In the genomic region with DNA sequence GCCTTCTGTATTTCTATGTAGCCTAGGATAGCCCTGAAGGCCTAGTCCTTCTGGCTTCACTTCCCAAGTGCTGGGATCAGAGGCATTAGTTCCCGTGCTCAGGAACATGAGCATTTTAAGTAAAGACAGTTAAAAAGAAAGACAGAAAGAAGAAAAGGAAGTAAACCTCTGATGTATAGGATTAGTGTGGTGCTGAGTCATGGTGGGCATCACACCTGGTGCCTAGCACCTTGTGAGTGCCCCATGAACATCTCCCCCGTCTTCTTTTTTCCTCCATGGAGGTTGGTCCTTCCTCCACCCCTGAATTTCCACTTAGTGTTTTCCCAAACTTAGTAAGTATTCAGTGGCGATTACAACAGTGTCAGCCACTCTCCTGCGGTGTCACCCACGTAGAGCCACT, we compare ENCODE assay signal across 32 mouse cellular contexts. TPM values are rescaled to one million over a fixed set of nuclear protein-coding genes. Genes with fewer than 3 reads are reported as not detected.
A peak's percentile ranks its signal among the peaks of the same experiment; 100 is the strongest.
DNase-seq lines count a peak whose midpoint lies in the region; ATAC-seq lines count a peak whose summit lies in the region.
"Had no signal": no experiment of that assay in that cellular context is flagged by ENCODE, and none has a peak within 500 bp of the region (broad histone marks: within the 10 kb centered on the region; RNA-seq: fewer than 3 reads in every experiment).

No protein-coding gene starts in this region.

- peak overlapping the region; percentile 80 for H3K27ac ChIP-seq in forebrain, embryonic 13.5 days
- no peak overlapping the region for H3K27ac ChIP-seq in forebrain, embryonic 10.5 days
- no peak overlapping the region for H3K27ac ChIP-seq in midbrain, embryonic 11.5 days (ENCODE audit: low read depth, low read length)
- H3K27ac ChIP-seq in midbrain, embryonic 14.5 days (replicated peaks; ENCODE audit: low read depth, low read length), result no peak overlapping the region
- H3K27ac ChIP-seq: gastrocnemius, adult 2 months; hindbrain, embryonic 13.5 days; kidney, postnatal 0 days; limb, embryonic 13.5 days; lung, embryonic 15.5 days; midbrain, embryonic 12.5 days had no signal

- no peak for ATAC-seq in forebrain, embryonic 13.5 days
- no peak for ATAC-seq in midbrain, embryonic 11.5 days (ENCODE audit: low FRiP score)
- no peak for ATAC-seq in midbrain, embryonic 14.5 days (ENCODE audit: low FRiP score, low TSS enrichment)
- ATAC-seq: intestine, embryonic 16.5 days had no signal

- WGBS in forebrain, embryonic 13.5 days, result 77% methylated on average over 5 of the region's 5 CpGs
- WGBS in forebrain, embryonic 10.5 days, result 88% methylated on average over 5 of the region's 5 CpGs
- 82% methylated on average over 5 of the region's 5 CpGs for WGBS in midbrain, embryonic 11.5 days
- WGBS in midbrain, embryonic 14.5 days, result 91% methylated on average over 5 of the region's 5 CpGs

- H3K36me3 ChIP-seq in forebrain, embryonic 13.5 days (ENCODE audit: poor library complexity, severe bottlenecking), result no peaks in the 10 kb centered on the region
- H3K36me3 ChIP-seq in forebrain, embryonic 10.5 days (replicated peaks), result no peaks in the 10 kb centered on the region
- no peaks in the 10 kb centered on the region for H3K36me3 ChIP-seq in midbrain, embryonic 11.5 days (ENCODE audit: control insufficient read depth, insufficient read depth, low read length)
- H3K36me3 ChIP-seq in midbrain, embryonic 14.5 days (ENCODE audit: control insufficient read depth, insufficient read depth, low read length), result no peaks in the 10 kb centered on the region
- H3K36me3 ChIP-seq: G1E; hindbrain, embryonic 13.5 days; limb, embryonic 13.5 days; lung, embryonic 15.5 days; midbrain, embryonic 12.5 days had no signal

- no peak overlapping the region for H3K4me3 ChIP-seq in forebrain, embryonic 13.5 days
- no peak overlapping the region for H3K4me3 ChIP-seq in forebrain, embryonic 10.5 days
- H3K4me3 ChIP-seq in midbrain, embryonic 11.5 days (ENCODE audit: low read depth, low read length), result no peak overlapping the region
- H3K4me3 ChIP-seq in midbrain, embryonic 14.5 days (replicated peaks; ENCODE audit: low read depth, low read length), result no peak overlapping the region
- H3K4me3 ChIP-seq: gastrocnemius, adult 2 months; hindbrain, embryonic 13.5 days; limb, embryonic 13.5 days; lung, embryonic 15.5 days; midbrain, embryonic 12.5 days had no signal

- no peak overlapping the region for H3K9ac ChIP-seq in forebrain, embryonic 13.5 days
- H3K9ac ChIP-seq in midbrain, embryonic 11.5 days (ENCODE audit: low read length), result no peak overlapping the region
- no peak overlapping the region for H3K9ac ChIP-seq in midbrain, embryonic 14.5 days (replicated peaks; ENCODE audit: low read length)
- H3K9ac ChIP-seq: hindbrain, embryonic 13.5 days; limb, embryonic 13.5 days; lung, embryonic 15.5 days; midbrain, embryonic 12.5 days had no signal

- no peaks in the 10 kb centered on the region for H3K9me3 ChIP-seq in forebrain, embryonic 13.5 days (replicated peaks)
- no peaks in the 10 kb centered on the region for H3K9me3 ChIP-seq in forebrain, embryonic 10.5 days
- no peaks in the 10 kb centered on the region for H3K9me3 ChIP-seq in midbrain, embryonic 11.5 days (ENCODE audit: control insufficient read depth, low read length)
- H3K9me3 ChIP-seq in midbrain, embryonic 14.5 days (ENCODE audit: control insufficient read depth, low read length), result no peaks in the 10 kb centered on the region
- H3K9me3 ChIP-seq: hindbrain, embryonic 13.5 days; limb, embryonic 13.5 days; lung, embryonic 15.5 days; midbrain, embryonic 12.5 days had no signal

- DNase-seq in forebrain, embryonic 10.5 days (ENCODE audit: extremely low spot score, low spot score), result no peak
- DNase-seq in midbrain, embryonic 11.5 days (ENCODE audit: low spot score, missing footprints), result peak; percentile 33
- DNase-seq in midbrain, embryonic 14.5 days, result no peak
- DNase-seq in thymus, postnatal 14 days, result peak; percentile 53
- DNase-seq in thymus, adult 18-20 months, result no peak
- DNase-seq in kidney, postnatal 14 days, result no peak
- DNase-seq: adrenal gland, adult 8-10 months; cerebellum, adult 8-10 months; cerebellum, postnatal 25 days; gastrocnemius, adult 2 months; gastrocnemius, postnatal 36 days; heart, adult 18-20 months; heart, postnatal 4 days; kidney, adult 8-10 months had no signal

- H3K27me3 ChIP-seq in forebrain, embryonic 13.5 days, result no peaks in the 10 kb centered on the region
- H3K27me3 ChIP-seq in forebrain, embryonic 10.5 days (ENCODE audit: poor library complexity, severe bottlenecking), result peaks cover 4% of the 10 kb centered on the region; the same call in 1 of the 2 replicates
- no peaks in the 10 kb centered on the region for H3K27me3 ChIP-seq in midbrain, embryonic 11.5 days (ENCODE audit: control insufficient read depth, insufficient read depth, low read length)
- H3K27me3 ChIP-seq in midbrain, embryonic 14.5 days (ENCODE audit: control insufficient read depth, insufficient read depth, low read length), result 0 out of 2 replicates have a peak, but pooled peaks cover 2% of the 10 kb centered on the region
- H3K27me3 ChIP-seq: hindbrain, embryonic 13.5 days; limb, embryonic 13.5 days; lung, embryonic 15.5 days had no signal

- peaks cover 26% of the 10 kb centered on the region for H3K4me1 ChIP-seq in forebrain, embryonic 13.5 days
- peaks cover 7% of the 10 kb centered on the region; the same call in 1 of the 2 replicates for H3K4me1 ChIP-seq in forebrain, embryonic 10.5 days
- H3K4me1 ChIP-seq in midbrain, embryonic 11.5 days (ENCODE audit: control insufficient read depth, insufficient read depth, low read length), result no peaks in the 10 kb centered on the region
- no peaks in the 10 kb centered on the region for H3K4me1 ChIP-seq in midbrain, embryonic 14.5 days (ENCODE audit: control insufficient read depth, insufficient read depth, low read length)
- H3K4me1 ChIP-seq: hindbrain, embryonic 13.5 days; lung, embryonic 15.5 days; midbrain, embryonic 12.5 days had no signal

- no peak overlapping the region for H3K4me2 ChIP-seq in forebrain, embryonic 13.5 days
- no peak overlapping the region for H3K4me2 ChIP-seq in midbrain, embryonic 11.5 days
- H3K4me2 ChIP-seq in midbrain, embryonic 14.5 days (ENCODE audit: low read length), result no peak overlapping the region
- H3K4me2 ChIP-seq: heart, embryonic 11.5 days; hindbrain, embryonic 13.5 days; limb, embryonic 13.5 days; liver, embryonic 11.5 days; lung, embryonic 15.5 days; midbrain, embryonic 12.5 days had no signal

RNA-seq across cellular contexts. Expression of a gene that starts 20.2 kb away (rescaled TPM):
- not detected in 2 replicates for polyA plus RNA-seq in forebrain, embryonic 13.5 days (2015; fragmentation: Nextera tagmentation; extraction: Ambion mirVana)
- polyA plus RNA-seq in forebrain, embryonic 10.5 days (2016; fragmentation: Nextera tagmentation; extraction: Ambion mirVana), result not detected in 2 replicates
- not detected in 2 replicates for polyA plus RNA-seq in midbrain, embryonic 11.5 days (2014; fragmentation: Nextera tagmentation; extraction: Ambion mirVana)
- polyA plus RNA-seq in midbrain, embryonic 14.5 days (2014; fragmentation: Nextera tagmentation; extraction: Ambion mirVana), result not detected in 2 replicates
- polyA plus RNA-seq: C2C12; embryonic facial prominence, embryonic 11.5 days; G1E; heart, embryonic 11.5 days; heart, embryonic 16.5 days; hindbrain, embryonic 13.5 days; intestine, embryonic 16.5 days; kidney, postnatal 0 days; large intestine, adult 2 months; limb, embryonic 13.5 days; liver, embryonic 11.5 days; liver, embryonic 16.5 days; lung, embryonic 15.5 days; midbrain, embryonic 12.5 days; neural tube, embryonic 11.5 days; testis, adult 2 months; urinary bladder, adult 2 months had no signal

Comparison
In these comparisons a context has a peak if more than half of its experiments do, and no peak if none do; other contexts are left out.
1. DNase-seq: peak in midbrain, embryonic 11.5 days (single experiment) and thymus, postnatal 14 days (single experiment); none in forebrain, embryonic 10.5 days (single experiment), midbrain, embryonic 14.5 days (single experiment), thymus, adult 18-20 months (0 of 2) and kidney, postnatal 14 days (single experiment).